Mouse (Mus musculus) hindbrain, postnatal 0 days (tissue): ENCODE measurements around the gene Pde4d. TPM values are rescaled to one million over a fixed set of nuclear protein-coding genes. Genes with fewer than 3 reads are reported as not detected.

Experiments used
- ATAC-seq: fragments of 200-750 bp; cut with Nextera tagmentation; 2 replicates; pipeline ENCODE4 v1.8.0; 2017; ENCODE audit warnings: mild to moderate bottlenecking, moderate TSS enrichment, moderate library complexity
- DNase-seq: peaks from one replicate; pipeline ENCODE4 v3.0.0-alpha.2; 2015; ENCODE audit warnings: low spot score
- H3K27ac ChIP-seq: fragments of 300-500 bp; sonication (generic); 2 replicates; pipeline ENCODE4 v1.5.1; 2014; ENCODE audit warnings: mild to moderate bottlenecking
- H3K27me3 ChIP-seq: fragments of 300-500 bp; sonication (generic); 2 replicates; pipeline ENCODE4 v1.6.1; 2014; ENCODE audit warnings: low read length, mixed read lengths; ENCODE audit not compliant: insufficient read depth
- H3K36me3 ChIP-seq: fragments of 300-500 bp; sonication (generic); 2 replicates; pipeline ENCODE4 v1.6.1; 2014; ENCODE audit warnings: low read length, mixed read lengths; ENCODE audit not compliant: insufficient read depth
- H3K4me1 ChIP-seq: fragments of 300-500 bp; sonication (generic); 2 replicates; pipeline ENCODE4 v1.6.1; 2014; ENCODE audit warnings: antibody characterized with exemption, low read length, mixed read lengths; ENCODE audit not compliant: insufficient read depth
- H3K4me2 ChIP-seq: fragments of 300-500 bp; sonication (generic); 2 replicates; pipeline ENCODE4 v1.6.1; 2014; ENCODE audit warnings: low read depth, mild to moderate bottlenecking, low read length, moderate library complexity, mixed read lengths
- H3K4me3 ChIP-seq: fragments of 300-500 bp; sonication (generic); 2 replicates; pipeline ENCODE4 v1.5.1; 2014; ENCODE audit warnings: low read length
- H3K9ac ChIP-seq: fragments of 300-500 bp; sonication (generic); replicated peaks from 2 replicates; pipeline ENCODE4 v1.6.1; 2014; ENCODE audit warnings: mild to moderate bottlenecking, low read length, moderate library complexity, mixed read lengths
- H3K9me3 ChIP-seq: fragments of 300-500 bp; sonication (generic); 2 replicates; pipeline ENCODE4 v1.6.1; 2016; ENCODE audit warnings: low read length, mixed read lengths
- CTCF ChIP-seq: IDR thresholded peaks from 2 replicates; pipeline ENCODE4 v1.5.1; 2016; ENCODE audit warnings: antibody characterized with exemption, control low read depth, low read depth
- WGBS: fragments of 180-500 bp; shearing (Covaris S2); extraction: QIAGEN DNeasy Blood & Tissue Kit; methylation state at CpG from one replicate; pipeline ENCODE4 v1.1.7; 2014; 5-methylcytosine and 5-hydroxymethylcytosine counted together
- polyA plus RNA-seq: library from polyadenylated mRNA; unstranded; fragments of >200 nt; fragmentation: Nextera tagmentation; extraction: Ambion mirVana; gene quantifications from 2 replicates; pipeline ENCODE4 v1.2.1, GENCODE M21; 2015
- total RNA-seq: library from RNA; depleted of rRNA; stranded (reverse); fragments of >200 nt; gene quantifications from 2 replicates; pipeline ENCODE4 v1.2.3, GENCODE M21; 2014

Gene Pde4d
- total and polyA plus RNA-seq, 2 experiments from 2014 or later: 19.3 to 77.1 TPM

- TF ChIP-seq CTCF: no peak
- Histone ChIP-seq H3K4me3 (no peak overlapping the region), H3K4me1 (peaks cover 2% of the 10 kb centered on the region; the same call in 1 of the 2 replicates), H3K4me2 (no peak overlapping the region), H3K27me3 (no peaks in the 10 kb centered on the region), H3K27ac (no peak overlapping the region), H3K9ac (no peak overlapping the region), H3K36me3 (no peaks in the 10 kb centered on the region), H3K9me3 (no peaks in the 10 kb centered on the region)
- ATAC-seq (no peak), DNase-seq (no peak)
- WGBS: 94% methylated on average over 15 of the region's 15 CpGs
These were observed 1475.0 kb downstream of the Pde4d start for GRCm38 (mm10) chr13:109924771-109925170.

GRCm38 (mm10) chr13:109926277-109926920, 1476.7 kb downstream of the Pde4d start:
- H3K4me3 ChIP-seq: peak overlapping the region; percentile 29
- WGBS: 18% methylated on average over 15 of the region's 15 CpGs
- peaks cover 2% of the 10 kb centered on the region; the same call in 1 of the 2 replicates for H3K4me1 ChIP-seq
- DNase-seq (peak; percentile 94), ATAC-seq (peak; percentile 97)
- peak overlapping the region; percentile 67 for H3K27ac ChIP-seq
- no peaks in the 10 kb centered on the region for H3K9me3 ChIP-seq
- H3K27me3 ChIP-seq: no peaks in the 10 kb centered on the region
- H3K36me3 ChIP-seq: no peaks in the 10 kb centered on the region
- H3K9ac ChIP-seq: peak overlapping the region; percentile 37; the same call in 1 of the 2 replicates
- TF ChIP-seq CTCF: no peak
- peak overlapping the region; percentile 53 for H3K4me2 ChIP-seq

GRCm38 (mm10) chr13:109927782-109928181, 1478.0 kb downstream of the Pde4d start:
- H3K9ac ChIP-seq: peak overlapping the region; percentile 46
- peak overlapping the region; percentile 53 for H3K4me2 ChIP-seq
- peak overlapping the region; percentile 29 for H3K4me3 ChIP-seq
- no peaks in the 10 kb centered on the region for H3K36me3 ChIP-seq
- no peaks in the 10 kb centered on the region for H3K27me3 ChIP-seq
- H3K4me1 ChIP-seq: peaks cover 2% of the 10 kb centered on the region; the same call in 1 of the 2 replicates
- WGBS: 53% methylated on average over 2 of the region's 2 CpGs
- no peak for TF ChIP-seq CTCF
- DNase-seq: peak; percentile 33
- no peaks in the 10 kb centered on the region for H3K9me3 ChIP-seq
- H3K27ac ChIP-seq: peak overlapping the region; percentile 51; the same call in 1 of the 2 replicates
- ATAC-seq: no peak

- no peak for TF ChIP-seq CTCF
- Histone ChIP-seq H3K27ac (no peak overlapping the region), H3K4me3 (no peak overlapping the region), H3K9ac (no peak overlapping the region), H3K27me3 (no peaks in the 10 kb centered on the region), H3K36me3 (no peaks in the 10 kb centered on the region; the same call in 1 of the 2 replicates), H3K4me1 (no peaks in the 10 kb centered on the region), H3K9me3 (no peaks in the 10 kb centered on the region), H3K4me2 (no peak overlapping the region)
- DNase-seq (no peak), ATAC-seq (no peak)
- 93% methylated on average over 13 of the region's 13 CpGs for WGBS
These were observed 1482.9 kb downstream of the Pde4d start for GRCm38 (mm10) chr13:109932688-109933087.

- Histone ChIP-seq H3K4me2 (no peak overlapping the region), H3K9me3 (no peaks in the 10 kb centered on the region), H3K9ac (no peak overlapping the region), H3K27me3 (no peaks in the 10 kb centered on the region), H3K4me3 (no peak overlapping the region), H3K4me1 (no peaks in the 10 kb centered on the region), H3K27ac (no peak overlapping the region), H3K36me3 (peaks cover 2% of the 10 kb centered on the region; the same call in 1 of the 2 replicates)
- 87% methylated on average over 7 of the region's 7 CpGs for WGBS
- DNase-seq (no peak), ATAC-seq (no peak)
- no peak for TF ChIP-seq CTCF
These were observed 1483.8 kb downstream of the Pde4d start for GRCm38 (mm10) chr13:109933554-109933953.

GRCm38 (mm10) chr13:109936866-109937265, 1487.1 kb downstream of the Pde4d start:
- TF ChIP-seq CTCF: no peak
- H3K27me3 ChIP-seq: no peaks in the 10 kb centered on the region

More at GRCm38 (mm10) chr13:109936866-109937265, 1487.1 kb downstream of the Pde4d start:
- Histone ChIP-seq H3K4me1 (no peaks in the 10 kb centered on the region), H3K4me3 (no peak overlapping the region), H3K27ac (no peak overlapping the region), H3K4me2 (no peak overlapping the region), H3K9me3 (no peaks in the 10 kb centered on the region), H3K36me3 (peaks cover 7% of the 10 kb centered on the region; the same call in 1 of the 2 replicates), H3K9ac (no peak overlapping the region)
- DNase-seq (no peak), ATAC-seq (no peak)
- WGBS: 93% methylated on average over 5 of the region's 5 CpGs
